Mouse (Mus musculus) MEL (cell line): ENCODE measurements around the gene Slc17a7. TPM values are rescaled to one million over a fixed set of nuclear protein-coding genes. Genes with fewer than 3 reads are reported as not detected.

Experiments
- DNase-seq: peaks from one replicate; pipeline ENCODE4 v3.0.0; 2011; ENCODE audit warnings: low read depth, low spot score
- H3K27ac ChIP-seq: 2 replicates; pipeline ENCODE4 v1.5.1; 2012; ENCODE audit warnings: low read depth, mild to moderate bottlenecking, control low read depth, low read length, moderate library complexity; ENCODE audit not compliant: control insufficient read depth
- H3K27me3 ChIP-seq, 2 experiments: fragments of 150-350 bp in 1 of 2; sonication (generic) in 1 of 2; 2 replicates each; pipeline ENCODE4 v1.6.1; 2012; ENCODE audit warnings: low read length in 2 of 2, mild to moderate bottlenecking in 2 of 2, improper control_type of control experiment in 1 of 2, moderate library complexity in 1 of 2; ENCODE audit not compliant: insufficient read depth in 2 of 2, control insufficient read depth in 1 of 2
- H3K36me3 ChIP-seq, 2 experiments: 2 replicates each; pipeline ENCODE4 v1.6.1; 2012 to 2014; ENCODE audit warnings: low read length in 2 of 2, improper control_type of control experiment in 1 of 2, inconsistent platforms in 1 of 2, mild to moderate bottlenecking in 1 of 2; ENCODE audit not compliant: insufficient read depth in 2 of 2, control insufficient read depth in 1 of 2
- H3K4me1 ChIP-seq, 2 experiments: fragments of 150-350 bp in 1 of 2; sonication (generic) in 1 of 2; 2 replicates each; pipeline ENCODE4 v1.6.1; 2012; ENCODE audit warnings: low read length in 2 of 2, improper control_type of control experiment in 1 of 2, mild to moderate bottlenecking in 1 of 2; ENCODE audit not compliant: insufficient read depth in 2 of 2, control insufficient read depth in 1 of 2
- H3K4me3 ChIP-seq, 2 experiments: fragments of 150-350 bp in 1 of 2; sonication (generic) in 1 of 2; 2 replicates each; pipeline ENCODE4 v1.5.1; 2012; ENCODE audit warnings: low read depth in 2 of 2, low read length in 2 of 2, mild to moderate bottlenecking in 2 of 2, moderate library complexity in 2 of 2, control low read depth in 1 of 2, improper control_type of control experiment in 1 of 2; ENCODE audit not compliant: control insufficient read depth in 1 of 2, insufficient read depth in 1 of 2
- H3K79me2 ChIP-seq: 2 replicates; pipeline ENCODE4 v1.6.1; 2012; ENCODE audit warnings: mild to moderate bottlenecking, low read length, moderate library complexity; ENCODE audit not compliant: control insufficient read depth, poor library complexity, insufficient read depth
- H3K9ac ChIP-seq: 2 replicates; pipeline ENCODE4 v1.6.1; 2012; ENCODE audit warnings: low read depth, mild to moderate bottlenecking, control low read depth, low read length, moderate library complexity; ENCODE audit not compliant: control insufficient read depth, poor library complexity, severe bottlenecking
- H3K9me3 ChIP-seq: fragments of 150-350 bp; sonication (generic); replicated peaks from 2 replicates; pipeline ENCODE4 v1.6.1; 2012; ENCODE audit warnings: mild to moderate bottlenecking, low read length, improper control_type of control experiment, moderate library complexity; ENCODE audit not compliant: insufficient read depth
- BHLHE40 ChIP-seq: IDR thresholded peaks from 2 replicates; pipeline ENCODE4 v1.6.1; 2012; ENCODE audit warnings: low read depth, mild to moderate bottlenecking, inconsistent platforms, low read length, improper control_type of control experiment, borderline replicate concordance
- CHD1 ChIP-seq: IDR thresholded peaks from 2 replicates; pipeline ENCODE4 v1.6.1; 2012; ENCODE audit warnings: low read depth, mild to moderate bottlenecking, inconsistent platforms, low read length, improper control_type of control experiment
- CHD2 ChIP-seq: IDR thresholded peaks from 2 replicates; pipeline ENCODE4 v1.6.1; 2011; ENCODE audit warnings: low read length, improper control_type of control experiment
- CTCF ChIP-seq, 3 experiments: IDR thresholded peaks in 2 of 3; conservative IDR thresholded peaks in 1 of 3; 2 replicates each; pipeline ENCODE4 v1.5.1; 2011 to 2012; ENCODE audit warnings: low read length in 3 of 3, low read depth in 2 of 3, mild to moderate bottlenecking in 2 of 3, improper control_type of control experiment in 1 of 3, inconsistent platforms in 1 of 3, mixed read lengths in 1 of 3, moderate library complexity in 1 of 3; ENCODE audit not compliant: control insufficient read depth in 1 of 3, insufficient read depth in 1 of 3, poor library complexity in 1 of 3, severe bottlenecking in 1 of 3
- E2F4 ChIP-seq: IDR thresholded peaks from 2 replicates; pipeline ENCODE4 v1.6.1; 2011; ENCODE audit warnings: low read depth, low read length, improper control_type of control experiment, borderline replicate concordance
- ELF1 ChIP-seq: IDR thresholded peaks from 2 replicates; pipeline ENCODE4 v1.6.1; 2014; ENCODE audit warnings: low read depth, mild to moderate bottlenecking, inconsistent platforms, low read length, improper control_type of control experiment, moderate library complexity
- EP300 ChIP-seq, 2 experiments: IDR thresholded peaks; 2 replicates each; pipeline ENCODE4 v1.6.1; 2011; ENCODE audit warnings: improper control_type of control experiment in 2 of 2, low read length in 2 of 2, low read depth in 1 of 2, mild to moderate bottlenecking in 1 of 2
- ETS1 ChIP-seq: IDR thresholded peaks from 2 replicates; pipeline ENCODE4 v1.6.1; 2012; ENCODE audit warnings: low read depth, mild to moderate bottlenecking, inconsistent platforms, low read length, improper control_type of control experiment, moderate library complexity
- GABPA ChIP-seq: IDR thresholded peaks from 2 replicates; pipeline ENCODE4 v1.6.1; 2012; ENCODE audit warnings: low read depth, mild to moderate bottlenecking, inconsistent platforms, low read length, improper control_type of control experiment, moderate library complexity
- GATA1 ChIP-seq: IDR thresholded peaks from 2 replicates; pipeline ENCODE4 v1.6.1; 2011; ENCODE audit warnings: low read depth, low read length, improper control_type of control experiment
- HCFC1 ChIP-seq: IDR thresholded peaks from 2 replicates; pipeline ENCODE4 v1.6.1; 2012; ENCODE audit warnings: low read depth, mild to moderate bottlenecking, inconsistent platforms, low read length, improper control_type of control experiment, moderate library complexity
- JUND ChIP-seq: IDR thresholded peaks from 2 replicates; pipeline ENCODE4 v1.6.1; 2011; ENCODE audit warnings: low read depth, mild to moderate bottlenecking, improper control_type of control experiment, low read length
- KAT2A ChIP-seq: conservative IDR thresholded peaks from 2 replicates; pipeline ENCODE4 v1.6.1; 2012; ENCODE audit warnings: low read depth, low read length, improper control_type of control experiment, inconsistent platforms
- MAFK ChIP-seq: IDR thresholded peaks from 2 replicates; pipeline ENCODE4 v1.6.1; 2011; ENCODE audit warnings: low read depth, mild to moderate bottlenecking, low read length, improper control_type of control experiment, borderline replicate concordance
- MAX ChIP-seq: IDR thresholded peaks from 2 replicates; pipeline ENCODE4 v1.6.1; 2011; ENCODE audit warnings: low read length, improper control_type of control experiment
- MEF2A ChIP-seq: IDR thresholded peaks from 2 replicates; pipeline ENCODE4 v1.6.1; 2014; ENCODE audit warnings: low read depth, mild to moderate bottlenecking, inconsistent platforms, low read length, improper control_type of control experiment; ENCODE audit not compliant: poor library complexity, insufficient replicate concordance, severe bottlenecking; ENCODE audit errors: extremely low read depth
- MXI1 ChIP-seq: IDR thresholded peaks from 2 replicates; pipeline ENCODE4 v1.6.1; 2011; ENCODE audit warnings: mild to moderate bottlenecking, low read depth, low read length, improper control_type of control experiment
- MYB ChIP-seq: IDR thresholded peaks from 2 replicates; pipeline ENCODE4 v1.6.1; 2011; ENCODE audit warnings: mild to moderate bottlenecking, low read depth, low read length, improper control_type of control experiment
- NELFE ChIP-seq: IDR thresholded peaks from 2 replicates; pipeline ENCODE4 v1.6.1; 2011; ENCODE audit warnings: low read depth, low read length, improper control_type of control experiment
- NRF1 ChIP-seq: IDR thresholded peaks from 2 replicates; pipeline ENCODE4 v1.6.1; 2014; ENCODE audit warnings: low read depth, mild to moderate bottlenecking, inconsistent platforms, low read length, improper control_type of control experiment, moderate library complexity; ENCODE audit not compliant: poor library complexity, insufficient read depth, severe bottlenecking
- POLR2A ChIP-seq, 2 experiments: IDR thresholded peaks; 2 replicates each; pipeline ENCODE4 v1.6.1; 2011 to 2012; ENCODE audit warnings: low read length in 2 of 2, mild to moderate bottlenecking in 2 of 2, control low read depth in 1 of 2, improper control_type of control experiment in 1 of 2, low read depth in 1 of 2, moderate library complexity in 1 of 2; ENCODE audit not compliant: control insufficient read depth in 1 of 2, insufficient read depth in 1 of 2, poor library complexity in 1 of 2
- POLR2AphosphoS2 ChIP-seq: IDR thresholded peaks from 2 replicates; pipeline ENCODE4 v1.6.1; 2011; ENCODE audit warnings: low read length, improper control_type of control experiment
- RAD21 ChIP-seq: IDR thresholded peaks from 2 replicates; pipeline ENCODE4 v1.6.1; 2011; ENCODE audit warnings: mild to moderate bottlenecking, low read depth, low read length, improper control_type of control experiment
- RCOR1 ChIP-seq: IDR thresholded peaks from 2 replicates; pipeline ENCODE4 v1.6.1; 2012; ENCODE audit warnings: low read depth, mild to moderate bottlenecking, inconsistent platforms, low read length, improper control_type of control experiment
- SIN3A ChIP-seq: IDR thresholded peaks from 2 replicates; pipeline ENCODE4 v1.6.1; 2012; ENCODE audit warnings: low read length, improper control_type of control experiment, inconsistent platforms
- TAL1 ChIP-seq: IDR thresholded peaks from 2 replicates; pipeline ENCODE4 v1.6.1; 2012; ENCODE audit warnings: mild to moderate bottlenecking, inconsistent platforms, low read length, moderate library complexity, mixed read lengths
- TBP ChIP-seq: IDR thresholded peaks from 2 replicates; pipeline ENCODE4 v1.8.0; 2011; ENCODE audit warnings: low read depth, low read length, improper control_type of control experiment
- TCF12 ChIP-seq: IDR thresholded peaks from 2 replicates; pipeline ENCODE4 v1.6.1; 2014; ENCODE audit warnings: low read depth, mild to moderate bottlenecking, inconsistent platforms, low read length, improper control_type of control experiment, moderate library complexity
- USF1 ChIP-seq: IDR thresholded peaks from 2 replicates; pipeline ENCODE4 v1.6.1; 2014; ENCODE audit warnings: low read depth, mild to moderate bottlenecking, inconsistent platforms, low read length, improper control_type of control experiment, moderate library complexity
- ZC3H11A ChIP-seq: IDR thresholded peaks from 2 replicates; pipeline ENCODE4 v1.6.1; 2012; ENCODE audit warnings: low read depth, mild to moderate bottlenecking, inconsistent platforms, low read length, improper control_type of control experiment
- ZKSCAN1 ChIP-seq: IDR thresholded peaks from 2 replicates; pipeline ENCODE4 v1.6.1; 2012; ENCODE audit warnings: low read depth, mild to moderate bottlenecking, inconsistent platforms, low read length, improper control_type of control experiment, moderate library complexity
- ZMIZ1 ChIP-seq: IDR thresholded peaks from 2 replicates; pipeline ENCODE4 v1.6.1; 2012; ENCODE audit warnings: low read depth, mild to moderate bottlenecking, inconsistent platforms, low read length, improper control_type of control experiment, moderate library complexity
- ZNF384 ChIP-seq: IDR thresholded peaks from 2 replicates; pipeline ENCODE4 v1.6.1; 2012; ENCODE audit warnings: low read depth, mild to moderate bottlenecking, inconsistent platforms, low read length, improper control_type of control experiment
- polyA plus RNA-seq, 2 experiments: library from polyadenylated mRNA; stranded (reverse) in 1 of 2; unstranded in 1 of 2; fragments of >175 nt in 1 of 2; fragments of >200 nt in 1 of 2; gene quantifications; 2 replicates each; pipeline versions ENCODE4 v1.2.1 to v1.2.4; 2012; ENCODE audit warnings: low replicate concordance in 2 of 2, low read depth in 1 of 2; ENCODE audit not compliant: insufficient read length in 2 of 2, insufficient read depth in 1 of 2, missing spikeins in 1 of 2
- total RNA-seq: library from RNA; depleted of rRNA; stranded (reverse); fragments of 300-350 nt; gene quantifications from 2 replicates; pipeline ENCODE4 v1.2.3, GENCODE M21; 2012

Slc17a7 gene
- total and polyA plus RNA-seq, 3 experiments = 0.23 to 1.0 TPM; not detected in 1

GRCm38 (mm10) chr7:45154993-45155514 lies 8.7 kb upstream of the Slc17a7 start (continued):
- TF ChIP-seq CHD1 (no peak), RCOR1 (no peak), POLR2A (IDR thresholded peaks at IDR 0.05; ENCODE audit: control insufficient read depth in 1 of 2, insufficient read depth in 1 of 2, low read depth in 1 of 2, low read length in 2 of 2, poor library complexity in 1 of 2) (no peak), ZKSCAN1 (no peak), NRF1 (no peak), MYB (peak; percentile 58; the same call in 1 of the 2 replicates), BHLHE40 (no peak), NELFE (no peak), MAX (peak; percentile 62; the same call in 1 of the 2 replicates), TAL1 (no peak)

DNA sequence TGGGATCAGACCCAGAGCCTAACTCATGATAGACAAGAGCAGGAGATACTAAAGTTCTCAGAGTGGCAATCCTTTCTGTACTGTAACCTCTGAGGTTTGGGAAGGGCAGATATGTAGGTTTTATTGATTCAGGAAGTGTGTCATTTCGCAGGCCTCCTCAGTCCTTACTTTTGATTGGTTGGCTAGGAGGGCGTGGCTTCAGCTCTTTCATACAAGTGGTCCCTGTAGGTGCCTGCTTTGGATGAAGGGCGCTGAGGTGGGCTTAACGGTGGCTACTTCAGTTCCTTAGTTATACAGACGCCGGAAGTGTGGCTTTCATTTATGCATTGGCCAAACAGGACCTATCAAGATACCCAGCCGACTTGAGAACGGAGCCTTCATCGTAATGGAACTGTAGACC lies 8.2 kb upstream of the Slc17a7 start:
- Histone ChIP-seq H3K27ac (peak overlapping the region; percentile 84), H3K27me3 (no peaks in the 10 kb centered on the region), H3K79me2 (peaks cover 7% of the 10 kb centered on the region; the same call in 1 of the 2 replicates), H3K36me3 (peaks cover 0 to 7% of the 10 kb centered on the region in 2 experiments; a peak in 2 of 4 replicates), H3K9me3 (no peaks in the 10 kb centered on the region), H3K4me1 (peaks cover 4 to 12% of the 10 kb centered on the region in 2 experiments; a peak in 3 of 4 replicates), H3K9ac (peak overlapping the region; percentile 49), H3K4me3 (peak overlapping the region; percentile 27 to 34)
- peak; percentile 94 for DNase-seq
- no peak for TF ChIP-seq ETS1
- no peak for TF ChIP-seq GABPA
- no peak for TF ChIP-seq GATA1
- 0 out of 2 replicates have a peak, but pooled peaks have one; percentile 30 for TF ChIP-seq USF1
- TF ChIP-seq NELFE = peak; percentile 66
- no peak for TF ChIP-seq MEF2A
- TF ChIP-seq CHD1 = no peak
- TF ChIP-seq RAD21 = no peak
- no peak for TF ChIP-seq RCOR1
- no peak for TF ChIP-seq E2F4
- TF ChIP-seq TCF12 = no peak
- TF ChIP-seq MXI1 = no peak; the same call in 1 of the 2 replicates
- TF ChIP-seq CHD2 = no peak
- no peak for TF ChIP-seq MYB
- no peak for TF ChIP-seq MAFK
- TF ChIP-seq HCFC1 = peak; percentile 77
- no peak for TF ChIP-seq JUND
- peak; percentile 81; the same call in 1 of the 2 replicates for TF ChIP-seq ZMIZ1
- TF ChIP-seq TBP = peak; percentile 93
- no peak for TF ChIP-seq KAT2A
- TF ChIP-seq ELF1 = peak; percentile 48; the same call in 1 of the 2 replicates
- TF ChIP-seq POLR2AphosphoS2 = peak; percentile 85
- TF ChIP-seq SIN3A = peak; percentile 46; the same call in 1 of the 2 replicates
- no peak for TF ChIP-seq ZKSCAN1
- no peak for TF ChIP-seq NRF1
- TF ChIP-seq ZNF384 = no peak
- TF ChIP-seq CTCF (IDR thresholded peaks at IDR 0.05 in 2 of 3, conservative IDR thresholded peaks at IDR 0.05 in 1 of 3; ENCODE audit: control insufficient read depth in 1 of 3, insufficient read depth in 1 of 3, low read depth in 2 of 3, low read length in 3 of 3, poor library complexity in 1 of 3, severe bottlenecking in 1 of 3) = no peak
- no peak for TF ChIP-seq ZC3H11A
- peak in 1 of 2 experiments; percentile 80; a peak in 2 of 4 replicates for TF ChIP-seq POLR2A (IDR thresholded peaks at IDR 0.05; ENCODE audit: control insufficient read depth in 1 of 2, insufficient read depth in 1 of 2, low read depth in 1 of 2, low read length in 2 of 2, poor library complexity in 1 of 2)
- no peak for TF ChIP-seq MAX
- TF ChIP-seq EP300 (IDR thresholded peaks at IDR 0.05; ENCODE audit: low read depth in 1 of 2, low read length in 2 of 2) = no peak
